Mouse (Mus musculus) heart, postnatal 10 days (tissue): ENCODE results near the gene Mab21l1. TPM values are rescaled to one million over a fixed set of nuclear protein-coding genes. Genes with fewer than 3 reads are reported as not detected.
A peak's percentile ranks its signal among the peaks of the same experiment; 100 is the strongest.

Experiments used
- DNase-seq, 2 experiments: peaks; one replicate each; pipeline ENCODE4 v3.0.0; 2021
- intact Hi-C: fragments of 180-260 bp; cut with DNase I; formaldehyde crosslinking; loops from one replicate; pipeline ENCODE4 v1.15.1; 2025
- total RNA-seq, 2 experiments: library from RNA; stranded (reverse); gene quantifications; 2 replicates each; pipeline ENCODE4 v1.2.3; 2021

The Mab21l1 gene
- total RNA-seq, 2 experiments from 2014 or later, result 0.10 TPM

DNA sequence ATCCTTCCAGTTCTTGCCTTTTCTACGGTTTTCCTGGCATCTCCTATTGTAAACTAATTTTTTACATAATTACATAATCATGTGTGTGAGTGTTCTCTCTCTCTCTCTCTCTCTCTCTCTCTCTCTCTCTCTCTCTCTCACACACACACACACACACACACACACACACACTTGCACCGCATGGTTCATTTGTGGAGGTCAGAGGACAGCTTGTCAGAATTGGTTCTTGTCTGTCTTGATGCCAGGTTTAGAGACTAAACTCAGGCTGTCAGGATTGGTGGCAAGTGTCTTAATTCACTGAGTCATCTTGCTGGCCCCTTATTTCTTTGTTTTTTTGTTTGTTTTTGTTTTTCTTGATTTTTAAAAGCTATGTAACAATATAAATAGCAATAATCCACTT is 12.5 kb downstream of the Mab21l1 start:
- no peak for DNase-seq
- intact Hi-C loops, result no loop called here

DNA sequence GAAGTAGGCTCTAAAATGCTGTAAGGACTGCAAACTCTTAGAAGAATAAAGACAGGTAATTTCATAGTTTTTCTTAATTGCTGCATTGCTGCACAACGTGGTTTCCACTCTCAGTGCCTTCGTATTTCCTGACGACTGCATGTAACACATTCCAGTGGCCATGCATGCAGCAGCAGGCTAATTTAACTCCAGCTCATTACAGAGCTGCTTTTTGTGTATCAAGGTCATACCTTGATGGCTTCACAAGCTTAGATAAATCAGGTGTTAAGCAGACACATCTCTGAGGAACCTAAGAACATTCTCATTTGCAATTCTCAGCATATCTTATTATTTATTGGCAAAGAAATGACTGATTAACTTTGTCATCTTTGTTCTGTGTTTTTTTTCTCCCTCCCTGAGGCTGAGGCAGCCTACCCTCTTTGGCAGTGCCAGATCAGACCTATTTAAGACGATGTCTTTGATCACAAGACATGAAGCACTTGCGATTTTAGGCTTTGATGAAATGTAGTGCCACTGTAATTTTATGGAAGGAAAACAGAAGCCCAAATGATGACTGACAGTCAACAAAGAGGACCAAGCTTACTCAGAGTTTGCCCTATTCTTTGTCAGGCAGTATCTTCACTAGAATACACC is 32.8 kb downstream of the Mab21l1 start:
- intact Hi-C loops, result no loop called here
- no peak for DNase-seq

- no peak for DNase-seq
- intact Hi-C loops, result no loop called here
Observed at GRCm38 (mm10) chr3:55816096-55816495, 33.8 kb downstream of the Mab21l1 start.

GRCm38 (mm10) chr3:55816638-55817375 is 34.5 kb downstream of the Mab21l1 start:
- intact Hi-C loops, result no loop called here
- DNase-seq, result peak; percentile 17 to 29

GRCm38 (mm10) chr3:55818082-55818481 is 35.8 kb downstream of the Mab21l1 start:
- intact Hi-C loops, result no loop called here
- DNase-seq, result no peak

- no peak for DNase-seq
- intact Hi-C loops, result no loop called here
Observed at GRCm38 (mm10) chr3:55819598-55819997, 37.3 kb downstream of the Mab21l1 start.

DNA sequence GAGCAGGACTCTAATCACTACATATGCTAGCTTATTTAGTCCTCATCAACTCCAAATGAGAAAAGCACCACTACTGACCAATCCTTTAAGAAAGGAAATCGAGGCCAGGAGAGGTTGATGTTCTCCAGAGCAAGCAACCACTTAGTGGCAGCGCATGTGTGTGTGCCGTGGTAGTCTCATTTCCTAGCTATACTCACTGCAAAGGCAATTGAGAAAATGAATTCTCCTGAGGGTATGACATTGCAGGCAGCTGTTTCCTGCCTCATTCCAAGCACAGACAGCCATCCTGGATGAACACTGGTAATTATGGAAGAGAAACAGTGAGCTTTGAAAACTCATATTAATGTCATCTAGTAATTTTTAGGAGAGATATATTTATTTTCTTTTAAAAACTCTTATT is 42.6 kb downstream of the Mab21l1 start:
- intact Hi-C loops, result no loop called here

GRCm38 (mm10) chr3:55828481-55829256 is 46.4 kb downstream of the Mab21l1 start:
- DNase-seq, result peak; percentile 8 to 9
- intact Hi-C loops, result no loop called here

More for the DNA sequence above, 42.6 kb downstream of the Mab21l1 start:
- peak; percentile 24 to 36 for DNase-seq

DNA sequence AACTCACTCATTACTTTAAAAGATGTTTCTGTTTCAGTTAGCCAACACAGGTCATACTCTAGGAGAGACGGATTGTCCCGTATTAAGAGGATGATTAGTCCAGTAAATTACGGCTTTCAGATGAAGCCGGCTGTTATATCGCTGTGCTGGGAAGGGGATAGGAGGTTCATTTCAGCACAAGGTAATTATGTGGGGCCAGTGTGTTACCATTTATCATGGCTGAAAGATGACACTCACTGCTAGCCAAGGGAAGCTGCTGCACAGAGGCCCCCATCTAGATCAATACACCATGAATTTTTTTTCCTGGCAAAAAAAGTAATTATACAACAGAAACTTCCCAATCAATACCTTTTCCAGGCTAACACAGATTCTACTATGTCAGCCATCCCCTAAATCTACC is 47.9 kb downstream of the Mab21l1 start:
- DNase-seq, result no peak
- intact Hi-C loops, result no loop called here
